Mouse (Mus musculus) intestine, postnatal 0 days (tissue): ENCODE data around the gene Aip. TPM values are rescaled to one million over a fixed set of nuclear protein-coding genes. Genes with fewer than 3 reads are reported as not detected.

Experiments used
- ATAC-seq: fragments of 200-750 bp; cut with Nextera tagmentation; 2 replicates; pipeline ENCODE4 v1.8.0; 2017; ENCODE audit warnings: mild to moderate bottlenecking, moderate TSS enrichment, moderate library complexity
- H3K27ac ChIP-seq: fragments of 300-500 bp; sonication (generic); 2 replicates; pipeline ENCODE4 v1.5.1; 2014; ENCODE audit warnings: mild to moderate bottlenecking, low read depth, low read length, moderate library complexity
- H3K27me3 ChIP-seq: fragments of 300-500 bp; sonication (generic); replicated peaks from 2 replicates; pipeline ENCODE4 v1.6.1; 2014; ENCODE audit warnings: low read length, mixed read lengths; ENCODE audit not compliant: control insufficient read depth, insufficient read depth
- H3K36me3 ChIP-seq: fragments of 300-500 bp; sonication (generic); 2 replicates; pipeline ENCODE4 v1.6.1; 2014; ENCODE audit warnings: mild to moderate bottlenecking, moderate library complexity; ENCODE audit not compliant: control insufficient read depth, insufficient read depth
- H3K4me1 ChIP-seq: fragments of 300-500 bp; sonication (generic); replicated peaks from 2 replicates; pipeline ENCODE4 v1.6.1; 2014; ENCODE audit warnings: antibody characterized with exemption, low read length, mixed read lengths; ENCODE audit not compliant: control insufficient read depth, insufficient read depth
- H3K4me2 ChIP-seq: fragments of 300-500 bp; sonication (generic); replicated peaks from 2 replicates; pipeline ENCODE4 v1.6.1; 2014; ENCODE audit warnings: low read depth, mild to moderate bottlenecking, moderate library complexity
- H3K4me3 ChIP-seq: fragments of 300-500 bp; sonication (generic); 2 replicates; pipeline ENCODE4 v1.5.1; 2014; ENCODE audit warnings: low read depth, low read length
- H3K9ac ChIP-seq: fragments of 300-500 bp; sonication (generic); 2 replicates; pipeline ENCODE4 v1.6.1; 2014; ENCODE audit warnings: mild to moderate bottlenecking, low read depth, low read length
- H3K9me3 ChIP-seq: fragments of 300-500 bp; sonication (generic); 2 replicates; pipeline ENCODE4 v1.6.1; 2016; ENCODE audit warnings: mixed run types; ENCODE audit not compliant: control insufficient read depth
- CTCF ChIP-seq: sonication (generic); IDR thresholded peaks from 2 replicates; pipeline ENCODE4 v1.5.1; 2016; ENCODE audit warnings: low read depth, mild to moderate bottlenecking, control low read depth, antibody characterized with exemption, moderate library complexity
- WGBS: fragments of 180-500 bp; shearing (Covaris S2); extraction: QIAGEN DNeasy Blood & Tissue Kit; methylation state at CpG from one replicate; pipeline ENCODE4 v1.1.7; 2014; 5-methylcytosine and 5-hydroxymethylcytosine counted together
- polyA plus RNA-seq: library from polyadenylated mRNA; unstranded; fragments of >200 nt; fragmentation: Nextera tagmentation; extraction: Ambion mirVana; gene quantifications from 2 replicates; pipeline ENCODE4 v1.2.1, GENCODE M21; 2015

Aip gene
- polyA plus RNA-seq, 1 experiment from 2014 or later = 42.0 TPM

DNA sequence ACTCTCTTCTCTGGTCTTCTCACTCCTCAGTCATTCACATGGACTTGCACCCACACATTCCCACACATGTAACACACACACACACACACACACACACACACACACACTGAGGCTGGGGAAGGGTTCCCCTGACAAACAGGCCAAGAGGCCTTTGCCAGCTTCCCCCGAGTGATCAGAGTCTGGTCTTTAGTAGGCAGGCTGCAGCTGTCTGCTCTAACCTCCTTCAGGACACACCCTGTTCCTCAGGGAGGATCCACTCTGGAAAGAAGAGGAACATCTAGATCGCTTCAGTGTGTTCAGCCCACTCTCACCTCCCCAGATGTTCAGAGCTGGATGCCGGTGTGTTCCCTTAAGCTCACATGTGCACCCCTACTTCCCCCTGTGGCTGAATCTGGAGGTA lies 31.3 kb downstream of the Aip start:
- Histone ChIP-seq H3K4me3 (no peak overlapping the region), H3K4me2 (no peak overlapping the region), H3K27ac (no peak overlapping the region), H3K36me3 (no peaks in the 10 kb centered on the region; the same call in 1 of the 2 replicates), H3K4me1 (peaks cover 3% of the 10 kb centered on the region; the same call in 1 of the 2 replicates), H3K9ac (no peak overlapping the region), H3K27me3 (no peaks in the 10 kb centered on the region), H3K9me3 (no peaks in the 10 kb centered on the region)
- no peak for TF ChIP-seq CTCF
- no peak for ATAC-seq
- WGBS = 55% methylated on average over 3 of the region's 3 CpGs

DNA sequence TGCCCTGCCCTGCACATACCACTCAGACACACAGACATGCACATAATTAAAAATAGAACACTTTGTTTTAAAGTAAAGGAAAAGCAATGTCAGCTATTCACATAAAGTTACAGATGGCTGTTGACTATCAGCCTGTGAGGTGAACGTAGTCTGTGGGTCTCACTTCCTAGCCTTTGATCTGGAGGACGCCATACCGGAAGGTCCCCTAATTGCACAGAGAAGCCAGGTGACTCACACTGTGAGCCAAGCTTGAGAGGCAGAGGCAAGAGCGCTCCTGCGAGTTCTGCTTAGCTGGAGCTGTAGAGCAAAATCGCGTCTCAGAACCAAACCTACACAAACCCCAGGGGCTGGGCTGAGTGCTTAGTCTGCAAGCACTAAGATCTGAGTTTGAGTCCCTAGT lies 31.9 kb downstream of the Aip start:
- Histone ChIP-seq H3K4me2 (no peak overlapping the region), H3K9me3 (no peaks in the 10 kb centered on the region), H3K36me3 (no peaks in the 10 kb centered on the region; the same call in 1 of the 2 replicates), H3K4me3 (no peak overlapping the region), H3K9ac (no peak overlapping the region), H3K27me3 (no peaks in the 10 kb centered on the region), H3K4me1 (peaks cover 3% of the 10 kb centered on the region; the same call in 1 of the 2 replicates), H3K27ac (no peak overlapping the region)
- 49% methylated on average over 7 of the region's 7 CpGs for whole genome bisulfite sequencing
- no peak for TF ChIP-seq CTCF
- no peak for ATAC-seq

- no peak for ATAC-seq
- no peak for TF ChIP-seq CTCF
- H3K9me3 ChIP-seq = no peaks in the 10 kb centered on the region
- H3K4me3 ChIP-seq = no peak overlapping the region
- peaks cover 3% of the 10 kb centered on the region; the same call in 1 of the 2 replicates for H3K4me1 ChIP-seq
- H3K27ac ChIP-seq = no peak overlapping the region
- H3K9ac ChIP-seq = no peak overlapping the region
- WGBS = 48% methylated on average over 3 of the region's 3 CpGs
- no peaks in the 10 kb centered on the region for H3K36me3 ChIP-seq
- H3K4me2 ChIP-seq = no peak overlapping the region
- H3K27me3 ChIP-seq = no peaks in the 10 kb centered on the region
These were observed 32.9 kb downstream of the Aip start for GRCm38 (mm10) chr19:4092750-4093149.

DNA sequence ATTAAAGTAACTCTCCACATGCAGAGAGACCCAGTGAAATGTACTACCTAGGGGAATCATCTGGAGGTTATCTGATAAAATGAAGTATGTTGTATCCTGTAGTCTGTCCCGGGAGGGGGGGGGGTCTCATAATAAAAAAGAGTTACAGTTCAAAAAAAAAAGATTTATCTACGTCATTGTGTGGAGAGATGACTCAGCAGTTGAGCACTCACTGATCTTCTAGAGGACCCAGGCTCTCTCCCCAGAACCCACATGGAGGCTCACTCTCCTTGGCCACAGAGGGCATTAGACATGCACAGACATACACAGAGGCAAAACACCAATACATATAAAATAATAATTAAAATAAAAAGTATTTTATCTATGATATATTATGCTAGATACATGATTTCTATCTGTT lies 34.3 kb downstream of the Aip start:
- 50% methylated on average over 2 of the region's 2 CpGs for WGBS
- Histone ChIP-seq H3K4me3 (no peak overlapping the region), H3K4me1 (peaks cover under 1% of the 10 kb centered on the region; the same call in 1 of the 2 replicates), H3K27me3 (no peaks in the 10 kb centered on the region), H3K4me2 (no peak overlapping the region), H3K9me3 (no peaks in the 10 kb centered on the region), H3K9ac (no peak overlapping the region), H3K36me3 (no peaks in the 10 kb centered on the region), H3K27ac (no peak overlapping the region)
- no peak for ATAC-seq
- TF ChIP-seq CTCF = no peak

DNA sequence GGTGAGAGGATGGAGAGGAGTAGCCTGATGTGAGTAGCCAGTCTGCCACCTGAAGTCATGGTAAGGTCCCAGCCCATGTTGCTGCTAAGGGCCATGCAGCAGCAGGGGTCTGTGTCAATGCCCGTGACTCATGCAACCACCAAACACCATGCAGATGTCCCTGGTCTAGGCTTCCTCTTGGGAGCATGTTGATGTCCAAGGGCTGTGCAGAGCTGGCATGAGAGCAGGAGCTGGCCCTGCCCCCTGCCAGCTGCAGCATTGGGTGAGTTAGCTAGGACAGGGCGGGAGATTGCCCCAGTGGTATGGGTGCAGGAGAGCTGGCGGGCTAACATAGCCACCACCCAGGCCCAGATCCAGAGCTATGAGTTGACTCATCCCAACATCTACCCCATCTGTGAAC lies 35.2 kb downstream of the Aip start:
- Histone ChIP-seq H3K9ac (no peak overlapping the region), H3K4me2 (no peak overlapping the region), H3K27me3 (no peaks in the 10 kb centered on the region), H3K27ac (no peak overlapping the region), H3K9me3 (no peaks in the 10 kb centered on the region), H3K4me1 (no peaks in the 10 kb centered on the region), H3K4me3 (no peak overlapping the region), H3K36me3 (no peaks in the 10 kb centered on the region)
- ATAC-seq = no peak
- 74% methylated on average over 3 of the region's 3 CpGs for WGBS
- no peak for TF ChIP-seq CTCF

- Histone ChIP-seq H3K36me3 (no peaks in the 10 kb centered on the region), H3K4me2 (no peak overlapping the region), H3K27ac (no peak overlapping the region), H3K4me3 (no peak overlapping the region), H3K4me1 (no peaks in the 10 kb centered on the region), H3K27me3 (no peaks in the 10 kb centered on the region), H3K9ac (no peak overlapping the region), H3K9me3 (no peaks in the 10 kb centered on the region)
- no peak for TF ChIP-seq CTCF
- no peak for ATAC-seq
- 78% methylated on average over 6 of the region's 6 CpGs for WGBS
These were observed 36.5 kb downstream of the Aip start for GRCm38 (mm10) chr19:4089128-4089527.

- H3K27me3 ChIP-seq = no peaks in the 10 kb centered on the region
- H3K9me3 ChIP-seq = no peaks in the 10 kb centered on the region
- no peak overlapping the region for H3K27ac ChIP-seq
- H3K4me2 ChIP-seq = no peak overlapping the region
- no peaks in the 10 kb centered on the region for H3K4me1 ChIP-seq
- no peak for ATAC-seq
- 35% methylated on average over 5 of the region's 5 CpGs for WGBS
- no peak overlapping the region for H3K9ac ChIP-seq
- no peak overlapping the region for H3K4me3 ChIP-seq
- TF ChIP-seq CTCF = no peak
- no peaks in the 10 kb centered on the region for H3K36me3 ChIP-seq
These were observed 37.5 kb downstream of the Aip start for GRCm38 (mm10) chr19:4088146-4088545.
